Mouse (Mus musculus) testis, postnatal 14 days (tissue): ENCODE results near the gene Rbm25.

Experiments used
- DNase-seq: peaks from one replicate; pipeline ENCODE4 v3.0.0; 2021; ENCODE audit warnings: low spot score

Gene Rbm25

GRCm38 (mm10) chr12:83650346-83650745, 19.3 kb downstream of the Rbm25 start:
- no peak for DNase-seq

- DNase-seq = no peak
Observed at GRCm38 (mm10) chr12:83651414-83651813, 20.4 kb downstream of the Rbm25 start.

GRCm38 (mm10) chr12:83685466-83685865, 54.4 kb downstream of the Rbm25 start:
- DNase-seq = no peak

- DNase-seq = no peak
Observed at GRCm38 (mm10) chr12:83686575-83687350, 55.7 kb downstream of the Rbm25 start.

- DNase-seq = peak; percentile 94
Observed at GRCm38 (mm10) chr12:83687934-83688315, 56.9 kb downstream of the Rbm25 start, which contains the start of gene Psen1. Gene Psen1, plus strand, starts transcription at chr12:83688152.

GRCm38 (mm10) chr12:83688316-83689086, 57.5 kb downstream of the Rbm25 start:
- DNase-seq = no peak

- no peak for DNase-seq
Observed at GRCm38 (mm10) chr12:83689087-83689432, 58.0 kb downstream of the Rbm25 start.

- DNase-seq = no peak
Observed at GRCm38 (mm10) chr12:83694011-83694410, 63.0 kb downstream of the Rbm25 start.

GRCm38 (mm10) chr12:83694669-83695068, 63.6 kb downstream of the Rbm25 start:
- DNase-seq = no peak

GRCm38 (mm10) chr12:83698637-83699036, 67.6 kb downstream of the Rbm25 start:
- no peak for DNase-seq

- no peak for DNase-seq
Observed at GRCm38 (mm10) chr12:83701608-83702007, 70.6 kb downstream of the Rbm25 start.

GRCm38 (mm10) chr12:83702796-83703195, 71.8 kb downstream of the Rbm25 start:
- DNase-seq = no peak

- DNase-seq = no peak
Observed at GRCm38 (mm10) chr12:83706951-83707350, 75.9 kb downstream of the Rbm25 start.

- DNase-seq = no peak
Observed at GRCm38 (mm10) chr12:83708160-83709092, 77.4 kb downstream of the Rbm25 start.

- no peak for DNase-seq
Observed at GRCm38 (mm10) chr12:83709934-83710333, 78.9 kb downstream of the Rbm25 start.

- no peak for DNase-seq
Observed at GRCm38 (mm10) chr12:83713749-83714148, 82.7 kb downstream of the Rbm25 start.

GRCm38 (mm10) chr12:83716416-83717184, 85.6 kb downstream of the Rbm25 start:
- DNase-seq = peak; percentile 60

GRCm38 (mm10) chr12:83719431-83719830, 88.4 kb downstream of the Rbm25 start:
- DNase-seq = no peak

GRCm38 (mm10) chr12:83721281-83721680, 90.2 kb downstream of the Rbm25 start:
- DNase-seq = no peak

- DNase-seq = no peak
Observed at GRCm38 (mm10) chr12:83723037-83723436, 92.0 kb downstream of the Rbm25 start.

GRCm38 (mm10) chr12:83726510-83727308, 95.7 kb downstream of the Rbm25 start:
- no peak for DNase-seq
